In genomic region chr11:32224468-32225139, GRCm38 (mm10) we compare ENCODE assay signal across 8 mouse cellular contexts. TPM values are rescaled to one million over a fixed set of nuclear protein-coding genes. Genes with fewer than 3 reads are reported as not detected.
DNase-seq lines count a peak whose midpoint lies in the region; ATAC-seq and TF ChIP-seq lines count a peak whose summit lies in the region.

No protein-coding gene starts in this region.

- H3K27ac ChIP-seq in embryonic facial prominence, embryonic 10.5 days (replicated peaks): peak overlapping the region; percentile 90
- peak overlapping the region; percentile 83 for H3K27ac ChIP-seq in heart, embryonic 11.5 days (ENCODE audit: low read depth, low read length)
- H3K27ac ChIP-seq in lung, postnatal 0 days (ENCODE audit: low read length): peak overlapping the region; percentile 96
- H3K27ac ChIP-seq in stomach, embryonic 15.5 days: peak overlapping the region; percentile 93

- no peak for TF ChIP-seq CTCF in lung, postnatal 0 days (IDR thresholded peaks at IDR 0.05)

- no peaks in the 10 kb centered on the region for H3K9me3 ChIP-seq in embryonic facial prominence, embryonic 10.5 days
- no peaks in the 10 kb centered on the region for H3K9me3 ChIP-seq in heart, embryonic 11.5 days (replicated peaks; ENCODE audit: control insufficient read depth, low read length)
- H3K9me3 ChIP-seq in lung, postnatal 0 days (ENCODE audit: low read length): no peaks in the 10 kb centered on the region
- H3K9me3 ChIP-seq in stomach, embryonic 15.5 days: no peaks in the 10 kb centered on the region

- H3K9ac ChIP-seq in heart, embryonic 11.5 days (ENCODE audit: low read depth, low read length): peak overlapping the region; percentile 44; the same call in 1 of the 2 replicates
- H3K9ac ChIP-seq in lung, postnatal 0 days (replicated peaks; ENCODE audit: low read depth): no peak overlapping the region
- no peak overlapping the region for H3K9ac ChIP-seq in stomach, embryonic 15.5 days

- H3K4me3 ChIP-seq in embryonic facial prominence, embryonic 10.5 days: peak overlapping the region; percentile 14; the same call in 1 of the 2 replicates
- H3K4me3 ChIP-seq in heart, embryonic 11.5 days (ENCODE audit: low read depth, low read length): no peak overlapping the region
- H3K4me3 ChIP-seq in lung, postnatal 0 days (ENCODE audit: low read depth, low read length): no peak overlapping the region
- H3K4me3 ChIP-seq in stomach, embryonic 15.5 days (replicated peaks): no peak overlapping the region

- no peak for ATAC-seq in heart, embryonic 11.5 days (replicated peaks; ENCODE audit: insufficient number of reproducible peaks, low FRiP score, low TSS enrichment)
- ATAC-seq in lung, postnatal 0 days: peak; percentile 66
- peak; percentile 23; the same call in 1 of the 2 replicates for ATAC-seq in stomach, embryonic 15.5 days (ENCODE audit: insufficient read depth, low FRiP score, low read depth)

- peaks cover 78% of the 10 kb centered on the region for H3K4me1 ChIP-seq in embryonic facial prominence, embryonic 10.5 days
- H3K4me1 ChIP-seq in heart, embryonic 11.5 days (ENCODE audit: control insufficient read depth, insufficient read depth, low read length): peaks cover 45% of the 10 kb centered on the region
- peaks cover 42% of the 10 kb centered on the region for H3K4me1 ChIP-seq in lung, postnatal 0 days (ENCODE audit: insufficient read depth, low read depth, low read length)
- H3K4me1 ChIP-seq in stomach, embryonic 15.5 days: peaks cover 61% of the 10 kb centered on the region

- H3K36me3 ChIP-seq in embryonic facial prominence, embryonic 10.5 days (replicated peaks): peaks cover 17% of the 10 kb centered on the region
- no peaks in the 10 kb centered on the region for H3K36me3 ChIP-seq in heart, embryonic 11.5 days (ENCODE audit: control insufficient read depth, insufficient read depth, low read length)
- H3K36me3 ChIP-seq in lung, postnatal 0 days (ENCODE audit: insufficient read depth, low read length): no peaks in the 10 kb centered on the region
- no peaks in the 10 kb centered on the region for H3K36me3 ChIP-seq in stomach, embryonic 15.5 days

- 26% methylated on average over 4 of the region's 4 CpGs for WGBS in embryonic facial prominence, embryonic 10.5 days
- 27% methylated on average over 4 of the region's 4 CpGs for WGBS in heart, embryonic 11.5 days (ENCODE audit: insufficient replicate concordance)
- WGBS in lung, postnatal 0 days: 5% methylated on average over 4 of the region's 4 CpGs
- 15% methylated on average over 4 of the region's 4 CpGs for WGBS in stomach, embryonic 15.5 days

- peak; percentile 64 for TF ChIP-seq EP300 in lung, postnatal 0 days (IDR thresholded peaks at IDR 0.05)

- H3K4me2 ChIP-seq in heart, embryonic 11.5 days: no peak overlapping the region
- no peak overlapping the region for H3K4me2 ChIP-seq in lung, postnatal 0 days (replicated peaks; ENCODE audit: low read depth, low read length)
- H3K4me2 ChIP-seq in stomach, embryonic 15.5 days: peak overlapping the region; percentile 23; the same call in 1 of the 2 replicates

- H3K27me3 ChIP-seq in embryonic facial prominence, embryonic 10.5 days (replicated peaks; ENCODE audit: low read depth, poor library complexity, severe bottlenecking): peaks cover 17% of the 10 kb centered on the region; the same call in 1 of the 2 replicates
- no peaks in the 10 kb centered on the region for H3K27me3 ChIP-seq in heart, embryonic 11.5 days (ENCODE audit: control insufficient read depth, insufficient read depth, low read length)
- H3K27me3 ChIP-seq in lung, postnatal 0 days (replicated peaks; ENCODE audit: insufficient read depth, low read length): no peaks in the 10 kb centered on the region
- H3K27me3 ChIP-seq in stomach, embryonic 15.5 days (replicated peaks): no peaks in the 10 kb centered on the region

- peak; percentile 79 to 81 for DNase-seq in right cerebral cortex, postnatal 10 days (ENCODE audit: low spot score in 2 of 2)
- DNase-seq in right cerebral cortex, adult 2 months (ENCODE audit: low spot score in 2 of 2): no peak
- DNase-seq in embryonic facial prominence, embryonic 10.5 days (ENCODE audit: low spot score): peak; percentile 71
- peak; percentile 85 for DNase-seq in kidney, adult 9 months
- peak; percentile 94 for DNase-seq in lung, postnatal 0 days (ENCODE audit: low spot score)
- no peak for DNase-seq in right cerebral cortex, postnatal 25 days

RNA-seq across cellular contexts. Expression of gene Mpg, which starts 1.7 kb away (rescaled TPM):
- polyA plus RNA-seq in embryonic facial prominence, embryonic 10.5 days (2016; fragmentation: Nextera tagmentation; extraction: Ambion mirVana): 31.3 and 33.2 TPM in 2 replicates
- polyA plus RNA-seq in heart, embryonic 11.5 days (2014; fragmentation: Nextera tagmentation; extraction: Ambion mirVana): 22.0 and 22.5 TPM in 2 replicates
- 22.9 and 25.9 TPM in 2 replicates for polyA plus RNA-seq in lung, postnatal 0 days (2015; fragmentation: Nextera tagmentation; extraction: Ambion mirVana)
- 32.7 and 35.8 TPM in 2 replicates for polyA plus RNA-seq in stomach, embryonic 15.5 days (2015; fragmentation: Nextera tagmentation; extraction: Ambion mirVana)

RNA-seq across cellular contexts. Expression of gene Rhbdf1, which starts 2.5 kb away (rescaled TPM):
- 32.2 and 33.1 TPM in 2 replicates for polyA plus RNA-seq in embryonic facial prominence, embryonic 10.5 days (2016; fragmentation: Nextera tagmentation; extraction: Ambion mirVana)
- 28.2 and 30.3 TPM in 2 replicates for polyA plus RNA-seq in heart, embryonic 11.5 days (2014; fragmentation: Nextera tagmentation; extraction: Ambion mirVana)
- polyA plus RNA-seq in lung, postnatal 0 days (2015; fragmentation: Nextera tagmentation; extraction: Ambion mirVana): 54.8 and 58.5 TPM in 2 replicates
- polyA plus RNA-seq in stomach, embryonic 15.5 days (2015; fragmentation: Nextera tagmentation; extraction: Ambion mirVana): 57.6 and 63.1 TPM in 2 replicates

RNA-seq across cellular contexts. Expression of gene Snrnp25, which starts 19.4 kb away (rescaled TPM):
- polyA plus RNA-seq in embryonic facial prominence, embryonic 10.5 days (2016; fragmentation: Nextera tagmentation; extraction: Ambion mirVana): 102 and 106 TPM in 2 replicates
- 59.6 and 72.2 TPM in 2 replicates for polyA plus RNA-seq in heart, embryonic 11.5 days (2014; fragmentation: Nextera tagmentation; extraction: Ambion mirVana)
- 18.9 and 20.8 TPM in 2 replicates for polyA plus RNA-seq in lung, postnatal 0 days (2015; fragmentation: Nextera tagmentation; extraction: Ambion mirVana)
- polyA plus RNA-seq in stomach, embryonic 15.5 days (2015; fragmentation: Nextera tagmentation; extraction: Ambion mirVana): 52.6 and 57.5 TPM in 2 replicates

RNA-seq across cellular contexts. Expression of gene Il9r, which starts 24.5 kb away (rescaled TPM):
- polyA plus RNA-seq in embryonic facial prominence, embryonic 10.5 days (2016; fragmentation: Nextera tagmentation; extraction: Ambion mirVana): 0.05 TPM in 1 of 2 replicates, not detected in the other
- polyA plus RNA-seq in heart, embryonic 11.5 days (2014; fragmentation: Nextera tagmentation; extraction: Ambion mirVana): not detected in 2 replicates
- polyA plus RNA-seq in lung, postnatal 0 days (2015; fragmentation: Nextera tagmentation; extraction: Ambion mirVana): 0.05 TPM in 1 of 2 replicates, not detected in the other
- 0.06 and 0.09 TPM in 2 replicates for polyA plus RNA-seq in stomach, embryonic 15.5 days (2015; fragmentation: Nextera tagmentation; extraction: Ambion mirVana)

RNA-seq across cellular contexts. Expression of gene Nprl3, which starts 42.9 kb away (rescaled TPM):
- 45.9 and 47.8 TPM in 2 replicates for polyA plus RNA-seq in embryonic facial prominence, embryonic 10.5 days (2016; fragmentation: Nextera tagmentation; extraction: Ambion mirVana)
- 26.1 and 34.6 TPM in 2 replicates for polyA plus RNA-seq in heart, embryonic 11.5 days (2014; fragmentation: Nextera tagmentation; extraction: Ambion mirVana)
- polyA plus RNA-seq in lung, postnatal 0 days (2015; fragmentation: Nextera tagmentation; extraction: Ambion mirVana): 33.6 TPM in 2 replicates
- 35.6 and 39.0 TPM in 2 replicates for polyA plus RNA-seq in stomach, embryonic 15.5 days (2015; fragmentation: Nextera tagmentation; extraction: Ambion mirVana)

Comparison
In these comparisons a context has a peak if more than half of its experiments do, and no peak if none do; other contexts are left out.
1. DNase-seq: peak in right cerebral cortex, postnatal 10 days (2 of 2), embryonic facial prominence, embryonic 10.5 days (single experiment), kidney, adult 9 months (single experiment) and lung, postnatal 0 days (single experiment); none in right cerebral cortex, adult 2 months (0 of 2) and right cerebral cortex, postnatal 25 days (single experiment).
2. Peak in every context shown above with its lines, with median percentiles within 50 percentile points of each other: H3K27ac ChIP-seq.